Mouse (Mus musculus) hindbrain, postnatal 0 days (tissue): ENCODE data around the gene Elp5. TPM values are rescaled to one million over a fixed set of nuclear protein-coding genes. Genes with fewer than 3 reads are reported as not detected.
A peak's percentile ranks its signal among the peaks of the same experiment; 100 is the strongest.
"Not testable (repeated sequence)": the region's sequence is repeated elsewhere in the genome, so short reads cannot be mapped to it uniquely, and the experiment has no call there.

ENCODE experiments used
- ATAC-seq: fragments of 200-750 bp; cut with Nextera tagmentation; 2 replicates; pipeline ENCODE4 v1.8.0; 2017; ENCODE audit warnings: mild to moderate bottlenecking, moderate TSS enrichment, moderate library complexity
- DNase-seq: peaks from one replicate; pipeline ENCODE4 v3.0.0-alpha.2; 2015; ENCODE audit warnings: low spot score
- H3K27ac ChIP-seq: fragments of 300-500 bp; sonication (generic); 2 replicates; pipeline ENCODE4 v1.5.1; 2014; ENCODE audit warnings: mild to moderate bottlenecking
- H3K27me3 ChIP-seq: fragments of 300-500 bp; sonication (generic); 2 replicates; pipeline ENCODE4 v1.6.1; 2014; ENCODE audit warnings: low read length, mixed read lengths; ENCODE audit not compliant: insufficient read depth
- H3K36me3 ChIP-seq: fragments of 300-500 bp; sonication (generic); 2 replicates; pipeline ENCODE4 v1.6.1; 2014; ENCODE audit warnings: low read length, mixed read lengths; ENCODE audit not compliant: insufficient read depth
- H3K4me1 ChIP-seq: fragments of 300-500 bp; sonication (generic); 2 replicates; pipeline ENCODE4 v1.6.1; 2014; ENCODE audit warnings: antibody characterized with exemption, low read length, mixed read lengths; ENCODE audit not compliant: insufficient read depth
- H3K4me2 ChIP-seq: fragments of 300-500 bp; sonication (generic); 2 replicates; pipeline ENCODE4 v1.6.1; 2014; ENCODE audit warnings: low read depth, mild to moderate bottlenecking, low read length, moderate library complexity, mixed read lengths
- H3K4me3 ChIP-seq: fragments of 300-500 bp; sonication (generic); 2 replicates; pipeline ENCODE4 v1.5.1; 2014; ENCODE audit warnings: low read length
- H3K9ac ChIP-seq: fragments of 300-500 bp; sonication (generic); replicated peaks from 2 replicates; pipeline ENCODE4 v1.6.1; 2014; ENCODE audit warnings: mild to moderate bottlenecking, low read length, moderate library complexity, mixed read lengths
- H3K9me3 ChIP-seq: fragments of 300-500 bp; sonication (generic); 2 replicates; pipeline ENCODE4 v1.6.1; 2016; ENCODE audit warnings: low read length, mixed read lengths
- CTCF ChIP-seq: IDR thresholded peaks from 2 replicates; pipeline ENCODE4 v1.5.1; 2016; ENCODE audit warnings: antibody characterized with exemption, control low read depth, low read depth
- WGBS: fragments of 180-500 bp; shearing (Covaris S2); extraction: QIAGEN DNeasy Blood & Tissue Kit; methylation state at CpG from one replicate; pipeline ENCODE4 v1.1.7; 2014; 5-methylcytosine and 5-hydroxymethylcytosine counted together
- polyA plus RNA-seq: library from polyadenylated mRNA; unstranded; fragments of >200 nt; fragmentation: Nextera tagmentation; extraction: Ambion mirVana; gene quantifications from 2 replicates; pipeline ENCODE4 v1.2.1, GENCODE M21; 2015
- total RNA-seq: library from RNA; depleted of rRNA; stranded (reverse); fragments of >200 nt; gene quantifications from 2 replicates; pipeline ENCODE4 v1.2.3, GENCODE M21; 2014

The Elp5 gene
- total and polyA plus RNA-seq, 2 experiments from 2014 or later: 137 to 168 TPM

DNA sequence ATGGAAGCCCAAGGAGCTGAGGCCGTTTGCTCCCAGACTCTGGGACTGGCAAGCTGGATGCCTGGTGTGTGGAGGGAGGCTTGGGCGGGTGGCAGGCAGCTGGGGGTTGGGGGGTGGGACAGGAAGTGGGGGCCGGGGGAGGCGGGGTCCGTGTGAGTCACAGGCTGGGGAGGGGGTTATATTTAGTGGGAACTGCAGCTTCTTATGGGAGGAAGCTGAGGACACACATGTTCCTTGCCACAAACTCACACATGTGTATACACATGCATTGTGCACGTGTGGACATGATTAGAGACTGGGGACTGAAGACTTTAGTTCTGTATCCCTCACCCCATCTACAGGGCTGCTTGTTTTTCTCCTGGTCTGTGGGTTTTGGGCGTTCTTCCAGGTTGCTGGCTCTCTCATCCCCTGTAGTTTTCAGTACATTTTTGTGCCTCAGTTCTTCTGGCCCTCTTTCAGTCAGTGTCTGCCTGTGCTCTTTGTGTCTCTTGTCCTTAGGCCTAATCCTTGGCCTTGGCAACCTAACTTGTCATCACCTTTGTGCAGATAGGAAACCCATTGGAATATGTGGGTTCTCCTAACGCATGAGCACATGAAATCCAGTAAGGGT is 37.8 kb upstream of the Elp5 start:
- Histone ChIP-seq H3K27ac (peak overlapping the region; percentile 95), H3K4me3 (peak overlapping the region; percentile 80), H3K4me2 (peak overlapping the region; percentile 90), H3K4me1 (peaks cover 47% of the 10 kb centered on the region), H3K36me3 (no peaks in the 10 kb centered on the region), H3K27me3 (no peaks in the 10 kb centered on the region), H3K9ac (peak overlapping the region; percentile 92), H3K9me3 (no peaks in the 10 kb centered on the region)
- TF ChIP-seq CTCF: no peak
- peak; percentile 41 for DNase-seq
- no peak for ATAC-seq
- WGBS: 11% methylated on average over 7 of the region's 8 CpGs

DNA sequence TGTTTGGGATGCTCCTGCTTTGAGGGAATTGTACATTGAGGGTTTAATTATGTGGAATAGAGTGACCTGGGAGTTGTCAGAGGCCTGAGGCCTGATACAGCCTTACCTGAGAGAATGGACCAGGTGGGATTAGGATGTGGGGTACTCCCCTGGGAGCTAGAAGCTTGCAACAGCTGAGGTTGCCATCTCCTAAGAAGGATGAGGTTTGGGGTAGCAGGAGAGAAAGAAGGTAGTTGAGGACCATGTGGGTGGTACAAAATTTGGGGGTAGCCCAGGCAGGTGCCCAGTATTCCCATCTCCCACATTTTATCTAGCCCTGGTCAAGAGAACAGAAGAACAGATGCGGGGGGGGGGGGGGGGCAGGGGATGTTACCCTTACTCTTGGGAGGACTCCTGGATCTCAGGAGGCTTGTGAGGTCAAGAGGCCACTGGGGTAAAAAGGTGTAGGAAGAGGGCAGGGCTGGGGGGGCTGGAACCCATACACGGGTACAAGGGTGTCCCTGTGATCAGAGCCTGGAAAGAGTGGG is 37.2 kb upstream of the Elp5 start:
- Histone ChIP-seq H3K9ac (peak overlapping the region; percentile 92), H3K9me3 (no peaks in the 10 kb centered on the region), H3K4me1 (peaks cover 50% of the 10 kb centered on the region), H3K36me3 (no peaks in the 10 kb centered on the region), H3K4me2 (peak overlapping the region; percentile 90), H3K27ac (peak overlapping the region; percentile 95), H3K4me3 (peak overlapping the region; percentile 80), H3K27me3 (no peaks in the 10 kb centered on the region)
- ATAC-seq (no peak), DNase-seq (no peak)
- 17% methylated on average over 2 of the region's 2 CpGs for WGBS
- no peak for TF ChIP-seq CTCF

DNA sequence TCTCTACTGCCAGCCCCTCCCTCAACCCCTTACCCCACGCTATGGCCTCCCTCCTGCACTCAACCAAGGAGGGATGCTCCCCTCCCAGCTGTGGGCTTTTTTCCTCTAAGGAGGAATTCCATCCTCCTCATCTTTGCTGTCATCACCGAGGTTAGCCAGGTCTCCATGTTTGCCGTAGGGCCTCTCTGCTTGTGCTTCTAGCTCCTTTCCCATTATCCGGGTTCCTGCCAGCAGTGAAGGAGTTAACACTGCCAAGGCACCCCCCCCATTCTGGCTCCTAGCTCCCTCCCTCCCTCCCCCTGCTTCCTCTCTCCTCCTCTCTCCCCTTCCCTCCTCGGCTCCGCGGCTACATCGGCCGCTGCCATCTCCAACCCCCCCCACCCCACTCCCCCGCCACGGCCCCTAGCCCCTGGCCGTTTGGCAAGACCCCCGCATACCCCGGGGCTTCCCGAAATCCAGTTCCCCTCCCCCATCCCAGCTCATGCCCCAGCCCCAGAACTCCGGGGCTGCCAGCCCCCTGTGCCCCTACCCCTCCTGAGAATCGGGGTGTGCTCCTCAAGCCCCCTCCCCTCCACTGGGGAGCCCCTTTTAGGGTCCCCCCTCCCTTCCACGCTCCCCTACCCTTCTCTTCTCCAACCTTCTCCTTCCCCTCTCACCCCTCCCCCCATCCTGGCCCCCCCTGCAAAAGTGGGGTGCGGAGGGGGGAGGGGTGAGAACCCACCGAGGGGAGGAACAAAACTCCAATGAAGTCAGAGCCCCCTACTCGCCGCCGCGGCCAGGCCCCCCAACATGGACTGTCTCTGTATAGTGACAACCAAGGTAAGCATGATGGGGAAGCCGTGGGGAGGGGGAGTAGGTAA is 36.0 kb upstream of the Elp5 start:
- Histone ChIP-seq H3K27me3 (no peaks in the 10 kb centered on the region), H3K4me2 (peak overlapping the region; percentile 90), H3K4me3 (peak overlapping the region; percentile 80), H3K9ac (peak overlapping the region; percentile 92), H3K9me3 (no peaks in the 10 kb centered on the region), H3K36me3 (no peaks in the 10 kb centered on the region; the same call in 1 of the 2 replicates), H3K27ac (peak overlapping the region; percentile 95), H3K4me1 (peaks cover 49% of the 10 kb centered on the region)
- DNase-seq: peak; percentile 92
- no peak for TF ChIP-seq CTCF
- peak; percentile 1; the same call in 1 of the 2 replicates for ATAC-seq
- under 1% methylated on average over 24 of the region's 25 CpGs for WGBS

DNA sequence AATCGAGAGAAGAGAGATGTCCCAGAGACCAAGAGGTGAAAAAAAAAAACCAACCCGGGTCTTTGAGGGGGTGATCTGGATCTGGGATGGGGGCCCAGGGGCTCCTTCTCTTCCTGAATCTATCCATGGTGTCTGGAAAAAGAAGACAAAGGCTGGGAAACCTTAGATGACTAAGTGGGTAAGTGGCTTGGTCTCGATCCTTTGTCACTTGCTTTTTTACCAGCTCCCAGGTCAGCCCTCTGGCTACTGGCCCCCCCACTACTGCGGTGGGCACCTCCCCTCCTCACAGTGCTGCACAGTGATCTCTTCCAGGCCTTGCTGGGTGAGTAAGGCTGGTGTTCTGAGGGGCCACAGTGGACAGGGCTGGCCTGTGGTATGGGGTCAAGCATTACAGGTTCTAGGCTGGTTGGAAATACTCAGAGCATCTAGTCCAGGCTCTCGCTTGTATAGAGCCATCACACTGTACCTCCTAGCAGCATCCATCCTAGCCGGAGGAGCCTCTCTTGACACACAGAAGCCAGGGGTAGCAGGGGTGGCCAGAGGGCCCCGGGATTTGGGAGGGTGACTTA is 35.0 kb upstream of the Elp5 start:
- Histone ChIP-seq H3K9ac (peak overlapping the region; percentile 92), H3K4me2 (peak overlapping the region; percentile 90), H3K36me3 (peaks cover 6% of the 10 kb centered on the region), H3K27me3 (no peaks in the 10 kb centered on the region), H3K9me3 (no peaks in the 10 kb centered on the region), H3K27ac (peak overlapping the region; percentile 95; the same call in 1 of the 2 replicates), H3K4me3 (peak overlapping the region; percentile 80; the same call in 1 of the 2 replicates), H3K4me1 (peaks cover 42% of the 10 kb centered on the region)
- 49% methylated on average over 7 of the region's 7 CpGs for WGBS
- TF ChIP-seq CTCF: no peak
- DNase-seq (no peak), ATAC-seq (no peak)

DNA sequence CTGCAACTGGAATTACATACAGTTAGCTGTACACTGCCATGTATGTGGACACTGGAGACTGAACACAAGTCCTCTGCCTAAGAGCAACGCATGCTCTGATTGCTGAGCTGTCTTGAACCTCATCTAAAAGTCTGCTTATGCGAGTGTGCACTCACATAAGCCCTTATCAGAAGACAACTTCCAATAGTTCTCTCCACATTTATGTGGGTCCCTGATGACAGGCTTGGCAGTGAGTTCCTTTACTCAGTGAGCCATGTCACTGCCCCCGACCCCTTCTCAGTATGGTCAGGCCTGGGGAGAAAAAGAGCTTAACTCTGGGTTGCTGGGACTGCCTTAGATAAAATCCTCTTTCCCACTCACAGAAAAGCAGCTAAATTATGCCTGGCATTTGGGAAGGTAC is 34.4 kb upstream of the Elp5 start, which contains the start of gene Dlg4:
Dlg4 (plus strand) TSS at position 274 of the 400 bp plus-strand sequence.
- peak within 1 kb of the TSS; percentile 95 for H3K27ac ChIP-seq
- H3K4me2 ChIP-seq: peak within 1 kb of the TSS; percentile 90
- H3K9me3 ChIP-seq: no peaks in the 10 kb centered on the region
- no peak for TF ChIP-seq CTCF
- ATAC-seq (no peak), DNase-seq (no peak)
- H3K4me3 ChIP-seq: peak within 1 kb of the TSS; percentile 80
- peaks cover 12% of the 10 kb centered on the region for H3K36me3 ChIP-seq
- peaks cover 39% of the 10 kb centered on the region for H3K4me1 ChIP-seq
- peak within 1 kb of the TSS; percentile 92 for H3K9ac ChIP-seq
- no peaks in the 10 kb centered on the region for H3K27me3 ChIP-seq
- WGBS: 80% methylated on average over 3 of the region's 3 CpGs

DNA sequence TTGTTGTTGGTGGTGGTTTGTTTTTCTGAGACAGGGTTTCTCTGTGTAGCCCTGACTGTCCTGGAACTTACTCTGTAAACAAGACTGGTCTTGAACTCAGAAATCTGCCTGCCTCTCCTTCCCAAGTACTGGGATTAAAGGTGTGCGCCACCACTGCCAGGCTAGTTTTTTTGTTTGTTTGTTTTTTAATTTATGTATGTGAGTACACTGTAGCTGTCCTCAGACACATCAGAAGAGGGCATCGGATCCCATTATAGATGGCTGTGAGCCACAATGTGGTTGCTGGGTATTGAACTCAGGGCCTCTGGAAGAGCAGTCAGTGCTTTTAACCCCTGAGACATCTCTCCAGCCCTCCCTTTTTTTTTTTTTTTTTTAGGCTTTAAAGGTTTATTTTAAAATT is 33.9 kb upstream of the Elp5 start:
- H3K9me3 ChIP-seq, ATAC-seq, H3K9ac ChIP-seq, H3K27me3 ChIP-seq, H3K27ac ChIP-seq, H3K4me3 ChIP-seq, H3K4me2 ChIP-seq, DNase-seq: not testable (repeated sequence)
- Histone ChIP-seq H3K4me1 (peaks cover 39% of the 10 kb centered on the region), H3K36me3 (peaks cover 17% of the 10 kb centered on the region)
- WGBS: 82% methylated on average over 2 of the region's 2 CpGs
